ENCODE assay signal across 16 mouse cellular contexts in the genomic region with DNA sequence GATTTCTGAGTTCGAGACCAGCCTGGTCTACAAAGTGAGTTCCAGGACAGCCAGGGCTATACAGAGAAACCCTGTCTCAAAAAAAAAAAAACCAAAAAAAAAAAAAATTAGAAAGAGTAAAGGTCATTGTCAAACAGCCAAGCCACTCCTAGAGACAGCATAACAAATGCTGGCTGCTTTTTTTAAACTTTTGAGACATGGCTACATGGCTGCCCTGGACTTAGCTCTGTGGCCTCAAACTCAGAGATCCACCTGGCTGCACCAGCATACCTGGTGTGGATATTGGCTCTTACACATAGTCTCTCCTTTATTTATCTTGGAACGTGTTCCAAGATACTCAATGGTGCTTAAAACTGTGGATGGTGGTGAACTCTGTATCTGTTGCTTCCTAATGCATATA.
"Had no signal": no experiment of that assay in that cellular context is flagged by ENCODE, and none has a peak within 500 bp of the region (broad histone marks: within the 10 kb centered on the region; RNA-seq: fewer than 3 reads in every experiment).

No protein-coding gene starts in this region.

- H3K4me3 ChIP-seq: hindbrain, embryonic 15.5 days; limb, embryonic 12.5 days; lung, embryonic 15.5 days; midbrain, embryonic 12.5 days; neural tube, embryonic 13.5 days; stomach, embryonic 15.5 days had no signal

- H3K4me2 ChIP-seq: hindbrain, embryonic 15.5 days; limb, embryonic 12.5 days; lung, embryonic 15.5 days; midbrain, embryonic 12.5 days; neural tube, embryonic 13.5 days; stomach, embryonic 15.5 days had no signal

- H3K9ac ChIP-seq: hindbrain, embryonic 15.5 days; limb, embryonic 12.5 days; lung, embryonic 15.5 days; midbrain, embryonic 12.5 days; neural tube, embryonic 13.5 days; stomach, embryonic 15.5 days had no signal

- DNase-seq: layer of hippocampus, adult 9-11 months; layer of hippocampus, postnatal 36 days; liver; retina, postnatal 1 day; right cerebral cortex, postnatal 4 days; spleen, adult 18-20 months; thymus, adult 2 months; thymus, postnatal 25 days had no signal

- ATAC-seq: intestine, embryonic 16.5 days; midbrain, embryonic 16.5 days had no signal

- H3K27ac ChIP-seq: hindbrain, embryonic 15.5 days; limb, embryonic 12.5 days; lung, embryonic 15.5 days; midbrain, embryonic 12.5 days; neural tube, embryonic 13.5 days; stomach, embryonic 15.5 days had no signal

- H3K27me3 ChIP-seq: hindbrain, embryonic 15.5 days; limb, embryonic 12.5 days; lung, embryonic 15.5 days; midbrain, embryonic 12.5 days; neural tube, embryonic 13.5 days; stomach, embryonic 15.5 days had no signal

- H3K9me3 ChIP-seq: hindbrain, embryonic 15.5 days; limb, embryonic 12.5 days; lung, embryonic 15.5 days; midbrain, embryonic 12.5 days; neural tube, embryonic 13.5 days; stomach, embryonic 15.5 days had no signal

- H3K4me1 ChIP-seq: hindbrain, embryonic 15.5 days; limb, embryonic 12.5 days; lung, embryonic 15.5 days; midbrain, embryonic 12.5 days; neural tube, embryonic 13.5 days; stomach, embryonic 15.5 days had no signal
